Mouse (Mus musculus): ENCODE data around the gene Krt83. TPM values are rescaled to one million over a fixed set of nuclear protein-coding genes. Genes with fewer than 3 reads are reported as not detected.

Gene Krt83
- total RNA-seq, 2 experiments from 2014 or later = not detected

Other genes starting within 250 kb of the Krt83 start
- gene Nr4a1, start 237.2 kb downstream of the Krt83 start, total RNA-seq (2021) = 100 to 1,000 TPM; 111 to 133 TPM
- gene Atg101, start 207.2 kb downstream of the Krt83 start, total RNA-seq (2021) = 10 to 100 TPM; 40.3 to 43.6 TPM
- not detected for gene 6030408B16Rik, start 198.3 kb downstream of the Krt83 start, total RNA-seq (2021)
- 1 to 10 TPM; 2.2 to 2.4 TPM for gene Krt80, start 121.3 kb downstream of the Krt83 start, total RNA-seq (2021)
- gene Krt7, start 80.5 kb downstream of the Krt83 start, total RNA-seq (2021) = under 1 TPM; 0.09 to 0.21 TPM
- not detected for gene Krt87, start 52.7 kb downstream of the Krt83 start, total RNA-seq (2021)
- gene Krt88, start 43.8 kb downstream of the Krt83 start, total RNA-seq (2021) = not detected
- gene Krt81, start 27.8 kb downstream of the Krt83 start, total RNA-seq (2021) = not detected
- gene Krt86, start 18.0 kb downstream of the Krt83 start, total RNA-seq (2021) = not detected
- gene Gm49425, start 25.7 kb upstream of the Krt83 start, total RNA-seq (2021) = not detected
- not detected for gene Krt84, start 41.3 kb upstream of the Krt83 start, total RNA-seq (2021)
- not detected for gene Krt82, start 59.2 kb upstream of the Krt83 start, total RNA-seq (2021)
- gene Krt90, start 71.4 kb upstream of the Krt83 start, total RNA-seq (2021) = not detected
- not detected for gene Krt75, start 82.4 kb upstream of the Krt83 start, total RNA-seq (2021)
- not detected for gene Gm5414, start 136.7 kb upstream of the Krt83 start, total RNA-seq (2021)
- gene Gm5478, start 155.9 kb upstream of the Krt83 start, total RNA-seq (2021) = not detected
- gene Krt6b, start 188.8 kb upstream of the Krt83 start, total RNA-seq (2021) = not detected
- not detected for gene Krt6a, start 202.8 kb upstream of the Krt83 start, total RNA-seq (2021)
- gene Krt5, start 221.4 kb upstream of the Krt83 start, total RNA-seq (2021) = not detected